Mouse (Mus musculus) NIH3T3 (cell line): ENCODE results near the gene Gm44596.

Source experiments
- DNase-seq: peaks from one replicate; pipeline ENCODE4 v3.0.0-alpha.2; 2012; ENCODE audit warnings: low read depth

The Gm44596 gene

GRCm38 (mm10) chr6:128429300-128429699 lies 54.0 kb downstream of the Gm44596 start:
- DNase-seq = no peak

DNA sequence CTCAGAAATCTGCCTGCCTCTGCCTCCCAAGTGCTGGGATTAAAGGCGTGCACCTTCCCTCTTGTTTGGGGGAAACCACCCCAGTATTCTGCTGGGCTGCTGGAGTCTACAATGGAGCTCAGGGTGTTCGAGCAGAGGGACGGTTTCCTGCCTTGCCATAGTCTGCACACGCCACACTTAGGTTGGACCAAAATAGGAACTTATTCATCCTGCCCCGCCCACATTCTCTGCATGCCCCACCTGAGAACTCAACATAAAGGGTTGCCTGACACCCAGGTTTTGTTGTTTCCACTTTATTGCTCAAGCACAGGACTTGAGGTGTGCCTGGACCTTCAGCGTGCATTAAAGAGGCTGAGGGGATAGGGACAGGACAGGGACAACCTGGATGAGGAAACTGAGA lies 54.5 kb downstream of the Gm44596 start:
- DNase-seq = no peak

DNA sequence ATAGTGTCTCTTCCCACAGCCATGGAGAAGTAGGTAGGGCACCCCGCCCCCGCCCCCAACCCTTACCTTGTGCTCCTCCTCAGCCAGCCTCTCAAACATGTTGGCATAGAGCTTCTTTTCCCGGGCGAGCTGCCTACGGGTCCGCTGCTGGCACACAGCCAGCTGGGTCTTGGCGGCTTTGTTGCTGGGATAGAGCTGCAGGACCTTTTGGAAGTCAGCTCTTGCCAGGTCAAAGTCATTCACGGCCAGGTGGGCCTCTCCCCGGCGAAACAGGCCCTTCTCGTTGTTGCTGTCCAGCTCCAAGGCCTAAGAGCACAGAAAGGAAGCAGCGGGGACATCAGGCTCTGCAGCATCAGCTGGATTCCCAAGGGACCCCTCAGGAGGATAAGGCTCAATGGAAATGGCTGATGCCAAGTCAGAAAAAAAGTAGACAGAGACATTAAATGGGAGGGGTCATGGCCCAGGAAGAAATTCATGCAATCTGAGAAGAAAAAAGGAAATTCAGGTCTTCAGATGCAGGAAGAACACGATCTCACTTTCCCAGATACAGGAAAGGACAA lies 57.1 kb downstream of the Gm44596 start:
- DNase-seq = no peak

DNA sequence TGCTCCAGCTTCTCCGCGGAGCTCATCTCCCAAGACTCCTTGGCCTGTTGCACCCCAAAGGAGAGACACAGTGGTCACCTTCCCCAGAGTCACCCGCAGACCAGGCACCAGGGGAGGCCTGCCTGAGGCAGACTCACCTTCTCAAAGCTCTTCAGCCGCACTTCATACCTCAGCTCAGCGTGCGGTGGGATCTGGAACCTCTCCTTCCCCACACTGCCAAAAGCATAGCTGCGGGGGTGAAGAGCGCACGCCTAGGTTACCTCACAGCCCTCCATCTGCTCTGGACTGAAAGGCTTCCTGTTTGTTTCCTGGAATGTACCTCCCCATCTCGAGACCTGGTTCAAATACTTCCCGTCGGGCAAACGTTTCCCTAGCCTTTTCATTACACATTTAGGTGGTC lies 58.3 kb downstream of the Gm44596 start:
- DNase-seq = no peak

GRCm38 (mm10) chr6:128435474-128435873 lies 60.2 kb downstream of the Gm44596 start:
- DNase-seq = no peak

DNA sequence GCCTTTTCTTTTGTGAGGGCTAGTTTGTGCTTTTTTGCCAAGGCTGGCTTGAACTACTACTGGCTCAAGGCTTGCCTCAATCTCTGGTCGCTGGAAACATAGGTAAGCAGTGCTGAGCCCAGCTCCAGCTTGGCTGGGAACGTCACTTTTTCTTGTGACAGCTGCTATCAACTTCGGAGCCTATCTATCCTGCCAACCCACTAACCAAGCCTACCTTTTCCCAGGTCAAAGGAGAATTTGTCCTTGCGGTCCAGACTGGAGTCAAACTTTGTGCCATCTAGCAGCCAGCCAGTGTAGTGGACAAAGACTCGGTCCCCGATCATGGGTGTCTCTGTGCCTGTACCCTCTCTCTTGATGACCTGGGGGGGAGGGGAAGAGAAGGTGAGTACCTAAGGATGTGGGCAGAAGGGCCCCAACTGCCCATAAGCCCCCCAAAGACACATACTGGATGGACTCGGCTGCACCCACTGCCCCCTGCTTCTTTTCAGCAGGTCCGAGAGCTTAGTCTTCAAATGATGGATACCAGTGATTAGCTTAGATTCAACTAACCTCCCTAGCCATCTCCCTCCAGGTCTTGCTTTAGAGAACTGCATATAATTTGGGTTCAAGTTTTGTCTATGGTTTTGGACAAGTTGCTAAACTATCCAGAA lies 61.2 kb downstream of the Gm44596 start:
- DNase-seq = no peak

- DNase-seq = no peak
Measured at GRCm38 (mm10) chr6:128437288-128437687, 62.0 kb downstream of the Gm44596 start.

- DNase-seq = peak; percentile 70
Measured at GRCm38 (mm10) chr6:128437731-128438316, 62.5 kb downstream of the Gm44596 start.

- DNase-seq = peak; percentile 99
Measured at GRCm38 (mm10) chr6:128438317-128438870, 63.1 kb downstream of the Gm44596 start, which contains the start of gene Fkbp4. Fkbp4 (minus strand) TSS chr6:128438677.

- DNase-seq = no peak
Measured at GRCm38 (mm10) chr6:128438871-128439341, 63.6 kb downstream of the Gm44596 start.

DNA sequence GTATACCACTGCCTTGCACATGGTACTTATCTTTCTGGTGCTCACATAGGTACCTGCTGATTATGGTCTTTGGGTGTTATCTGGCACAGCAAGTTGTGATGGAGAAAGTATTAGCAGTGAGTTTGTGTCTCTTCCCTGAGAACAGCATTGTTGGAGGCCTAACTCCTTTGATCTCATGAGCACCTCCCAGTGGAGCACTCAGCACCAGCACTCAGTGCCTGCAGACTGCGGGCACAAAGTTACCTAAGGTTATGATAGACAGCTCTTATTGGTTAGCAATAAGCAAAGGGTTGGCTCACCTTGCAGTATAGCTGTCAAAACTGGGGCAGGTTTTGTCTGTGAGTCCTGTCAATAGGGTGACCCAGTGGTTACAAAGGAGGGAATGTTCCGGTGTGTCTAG lies 64.9 kb downstream of the Gm44596 start:
- no peak for DNase-seq

GRCm38 (mm10) chr6:128445761-128446535 lies 70.6 kb downstream of the Gm44596 start:
- peak; percentile 71 for DNase-seq

GRCm38 (mm10) chr6:128447063-128447462 lies 71.8 kb downstream of the Gm44596 start:
- DNase-seq = no peak

- no peak for DNase-seq
Measured at GRCm38 (mm10) chr6:128455835-128456605, 80.7 kb downstream of the Gm44596 start.
